Mouse (Mus musculus) lung, postnatal 0 days (tissue): Measurements from ENCODE around the gene Slc16a9.

Source experiments
- CTCF ChIP-seq: IDR thresholded peaks from 2 replicates; pipeline ENCODE4 v1.5.1; 2016; ENCODE audit warnings: antibody characterized with exemption, mild to moderate bottlenecking
- EP300 ChIP-seq: IDR thresholded peaks from 2 replicates; pipeline ENCODE4 v1.6.1; 2016; ENCODE audit warnings: antibody characterized with exemption, mild to moderate bottlenecking, control low read depth

GRCm38 (mm10) chr10:70292014-70292413, 47.1 kb downstream of the Slc16a9 start:
- TF ChIP-seq CTCF (no peak), EP300 (no peak)
